In genomic region chr15:12205160-12205901, GRCm38 (mm10) we compare ENCODE assay signal across 8 mouse cellular contexts. TPM values are rescaled to one million over a fixed set of nuclear protein-coding genes. Genes with fewer than 3 reads are reported as not detected.
DNase-seq lines count a peak whose midpoint lies in the region; ATAC-seq and TF ChIP-seq lines count a peak whose summit lies in the region.

No protein-coding gene starts in this region.

- WGBS in hindbrain, embryonic 16.5 days, result under 1% methylated on average over 40 of the region's 73 CpGs
- WGBS in macrophage (ENCODE audit: missing documents), result under 1% methylated on average over 47 of the region's 73 CpGs

- H3K9ac ChIP-seq in hindbrain, embryonic 16.5 days (ENCODE audit: low read depth, low read length), result peak overlapping the region; percentile 98

- H3K4me2 ChIP-seq in hindbrain, embryonic 16.5 days (ENCODE audit: low read length), result peak overlapping the region; percentile 70

- H3K36me3 ChIP-seq in hindbrain, embryonic 16.5 days (ENCODE audit: control insufficient read depth, insufficient read depth, low read length), result no peaks in the 10 kb centered on the region
- H3K36me3 ChIP-seq in macrophage (ENCODE audit: inconsistent target), result no peaks in the 10 kb centered on the region

- H3K4me1 ChIP-seq in cortical plate, adult 2 months (ENCODE audit: control insufficient read depth, insufficient read depth, low read length), result peaks cover 6% of the 10 kb centered on the region; the same call in 1 of the 2 replicates
- peaks cover 22% of the 10 kb centered on the region for H3K4me1 ChIP-seq in hindbrain, embryonic 16.5 days (ENCODE audit: control insufficient read depth, insufficient read depth, low read depth, low read length)

- no peak for TF ChIP-seq CTCF in cortical plate, adult 2 months (IDR thresholded peaks at IDR 0.05; ENCODE audit: extremely low read depth, insufficient read depth, low read length)

- H3K27ac ChIP-seq in cortical plate, adult 2 months (ENCODE audit: insufficient read depth, low read length), result peak overlapping the region; percentile 46
- peak overlapping the region; percentile 93 for H3K27ac ChIP-seq in hindbrain, embryonic 16.5 days (ENCODE audit: low read depth, low read length)
- peak overlapping the region; percentile 35; the same call in 1 of the 2 replicates for H3K27ac ChIP-seq in macrophage

- H3K27me3 ChIP-seq in hindbrain, embryonic 16.5 days (replicated peaks; ENCODE audit: control insufficient read depth, insufficient read depth, low read length), result 0 out of 2 replicates have a peak, but pooled peaks cover 2% of the 10 kb centered on the region

- TF ChIP-seq POLR2A in cortical plate, adult 2 months (IDR thresholded peaks at IDR 0.05; ENCODE audit: extremely low read depth, insufficient read depth, low read length), result no peak

- no peak for DNase-seq in frontal cortex, postnatal 25 days (ENCODE audit: low spot score in 2 of 2)
- peak; percentile 62 for DNase-seq in A20 (ENCODE audit: low read depth, low spot score)
- no peak for DNase-seq in urinary bladder, postnatal 4 days (ENCODE audit: low spot score in 2 of 2)
- DNase-seq in gastrocnemius, postnatal 10 days, result no peak

- H3K9me3 ChIP-seq in hindbrain, embryonic 16.5 days (ENCODE audit: control insufficient read depth, low read length), result no peaks in the 10 kb centered on the region

- H3K4me3 ChIP-seq in cortical plate, adult 2 months (ENCODE audit: insufficient read depth, low read length), result peak overlapping the region; percentile 51
- peak overlapping the region; percentile 97 for H3K4me3 ChIP-seq in hindbrain, embryonic 16.5 days (ENCODE audit: low read length)
- peak overlapping the region; percentile 68 for H3K4me3 ChIP-seq in macrophage (ENCODE audit: inconsistent target)

- H3K79me2 ChIP-seq in macrophage (ENCODE audit: inconsistent target), result peaks cover 50% of the 10 kb centered on the region

- peak; percentile 55 for ATAC-seq in frontal cortex, adult (ENCODE audit: low TSS enrichment)
- ATAC-seq in hindbrain, embryonic 16.5 days, result peak; percentile 80

RNA-seq across cellular contexts. Expression of gene Mtmr12, which starts 0.5 kb away (rescaled TPM):
- polyA plus RNA-seq in cortical plate, adult 2 months (2012; rRNA removed), result 30.5 and 32.0 TPM in 2 replicates
- polyA plus RNA-seq in hindbrain, embryonic 16.5 days (2015; fragmentation: Nextera tagmentation; extraction: Ambion mirVana), result 7.1 and 9.1 TPM in 2 replicates
- 100 to 1,000 TPM in 7 of 26 experiments, 10 to 100 TPM in 19; 20.6 to 207 (median 44.1) TPM for total RNA-seq in macrophage (2018; cell fraction: chromatin; rRNA removed)
- 10 to 100 TPM; 13.2 to 54.2 (median 18.2) TPM for total RNA-seq in macrophage (2018; cell fraction: cytosol; rRNA removed)
- total RNA-seq in macrophage (2018; cell fraction: nucleus; rRNA removed), result 100 to 1,000 TPM in 2 of 26 experiments, 10 to 100 TPM in 24; 20.7 to 143 (median 40.1) TPM
- polyA plus RNA-seq in macrophage (2018), result 9.5 to 17.6 TPM (median 12.1 TPM) in 3 replicates
- 10 to 100 TPM in 1 of 2 experiments, 1 to 10 TPM in 1; 9.0 to 10.9 TPM for total RNA-seq in gastrocnemius, postnatal 10 days (2021)

Comparison
In these comparisons a context has a peak if more than half of its experiments do, and no peak if none do; other contexts are left out.
1. H3K27ac ChIP-seq: peak in every context shown above with its lines; median percentile 93 in hindbrain, embryonic 16.5 days; 46 in cortical plate, adult 2 months; 35 in macrophage.